Mouse (Mus musculus) kidney, adult 2 months (tissue): Measurements from ENCODE around the gene Psmd12. TPM values are rescaled to one million over a fixed set of nuclear protein-coding genes. Genes with fewer than 3 reads are reported as not detected.

ENCODE experiments used
- DNase-seq: peaks from one replicate; pipeline ENCODE4 v3.0.0; 2021
- H3K27ac ChIP-seq: fragments of 200-500 bp; 2 replicates; pipeline ENCODE4 v1.5.1; 2012; ENCODE audit warnings: low read depth, low read length, control low read depth, inconsistent platforms; ENCODE audit not compliant: insufficient read depth
- H3K27me3 ChIP-seq: fragments of 200-500 bp; replicated peaks from 2 replicates; pipeline ENCODE4 v1.6.1; 2012; ENCODE audit warnings: mild to moderate bottlenecking, moderate library complexity, low read length, inconsistent platforms; ENCODE audit not compliant: control insufficient read depth, insufficient read depth
- H3K36me3 ChIP-seq: fragments of 200-500 bp; 2 replicates; pipeline ENCODE4 v1.6.1; 2012; ENCODE audit warnings: mild to moderate bottlenecking, moderate library complexity, low read length, inconsistent platforms; ENCODE audit not compliant: control insufficient read depth, insufficient read depth
- H3K4me1 ChIP-seq: fragments of 200-500 bp; 2 replicates; pipeline ENCODE4 v1.6.1; 2011; ENCODE audit warnings: low read length; ENCODE audit not compliant: control insufficient read depth, insufficient read depth
- H3K4me3 ChIP-seq: fragments of 200-500 bp; 2 replicates; pipeline ENCODE4 v1.5.1; 2011; ENCODE audit warnings: mild to moderate bottlenecking, low read depth, low read length, control low read depth; ENCODE audit not compliant: insufficient read depth
- CTCF ChIP-seq: fragments of 200-500 bp; conservative IDR thresholded peaks from 2 replicates; pipeline ENCODE4 v1.5.1; 2011; ENCODE audit warnings: low read depth, mild to moderate bottlenecking, control low read depth, low read length, moderate library complexity, mixed read lengths; ENCODE audit not compliant: insufficient read depth, insufficient read length
- POLR2A ChIP-seq: fragments of 200-500 bp; IDR thresholded peaks from one replicate; pipeline ENCODE4 v1.6.1; 2011; ENCODE audit warnings: low read depth, low read length, control low read depth
- WGBS: fragments of 180-500 bp; shearing (Covaris S2); methylation state at CpG from one replicate; pipeline ENCODE4 v1.1.7; 2018; 5-methylcytosine and 5-hydroxymethylcytosine counted together
- polyA plus RNA-seq: library from polyadenylated mRNA; depleted of rRNA; stranded (reverse); fragments of >200 nt; gene quantifications from 2 replicates; pipeline ENCODE4 v1.2.3, GENCODE M21; 2012

Psmd12 gene
- polyA plus RNA-seq, 1 experiment = 19.9 TPM

GRCm38 (mm10) chr11:107462478-107462877 is 16.8 kb upstream of the Psmd12 start:
- 92% methylated on average over 3 of the region's 3 CpGs for WGBS
- peak; percentile 49 for TF ChIP-seq CTCF
- TF ChIP-seq POLR2A = no peak

GRCm38 (mm10) chr11:107463251-107463681 is 16.0 kb upstream of the Psmd12 start:
- peak; percentile 79 for DNase-seq
- 41% methylated on average over 12 of the region's 12 CpGs for WGBS
- Histone ChIP-seq H3K27ac (peak overlapping the region; percentile 18), H3K4me1 (peaks cover 23% of the 10 kb centered on the region; the same call in 1 of the 2 replicates), H3K4me3 (no peak overlapping the region), H3K27me3 (no peaks in the 10 kb centered on the region), H3K36me3 (no peaks in the 10 kb centered on the region)
- TF ChIP-seq CTCF (no peak), POLR2A (no peak)

More at GRCm38 (mm10) chr11:107462478-107462877, 16.8 kb upstream of the Psmd12 start:
- no peak overlapping the region for H3K4me3 ChIP-seq
- DNase-seq = no peak
- no peak overlapping the region for H3K27ac ChIP-seq
- no peaks in the 10 kb centered on the region for H3K36me3 ChIP-seq
- H3K27me3 ChIP-seq = no peaks in the 10 kb centered on the region
- peaks cover 21% of the 10 kb centered on the region; the same call in 1 of the 2 replicates for H3K4me1 ChIP-seq

- H3K4me1 ChIP-seq = peaks cover 21% of the 10 kb centered on the region; the same call in 1 of the 2 replicates
- 52% methylated on average over 6 of the region's 6 CpGs for WGBS
- H3K27ac ChIP-seq = peak overlapping the region; percentile 18; the same call in 1 of the 2 replicates
These were observed 15.1 kb upstream of the Psmd12 start for GRCm38 (mm10) chr11:107464141-107464540.

DNA sequence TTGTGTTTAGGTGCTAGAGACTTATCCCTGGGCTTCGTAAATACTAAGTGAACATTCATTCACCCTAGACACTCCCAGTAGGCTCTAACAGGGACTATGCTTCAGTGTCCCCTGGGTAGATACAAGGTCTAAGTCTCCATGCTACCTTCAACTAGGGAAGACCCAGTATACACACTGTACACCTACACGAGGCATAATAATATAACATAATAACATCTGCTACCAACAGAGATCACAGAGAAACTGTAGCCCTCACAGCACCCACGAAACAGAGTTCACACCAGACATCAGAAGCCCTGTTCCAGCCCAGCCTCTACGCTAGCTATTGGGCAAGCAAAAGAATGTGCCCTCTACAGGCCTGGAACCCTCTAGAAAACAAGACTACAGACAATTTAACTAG is 14.2 kb upstream of the Psmd12 start:
- no peak for DNase-seq
- 80% methylated on average over 4 of the region's 4 CpGs for WGBS
- no peaks in the 10 kb centered on the region for H3K27me3 ChIP-seq
- no peak overlapping the region for H3K27ac ChIP-seq
- H3K4me1 ChIP-seq = peaks cover 21% of the 10 kb centered on the region; the same call in 1 of the 2 replicates
- H3K4me3 ChIP-seq = no peak overlapping the region
- H3K36me3 ChIP-seq = no peaks in the 10 kb centered on the region
- TF ChIP-seq POLR2A = no peak
- TF ChIP-seq CTCF = no peak

More at GRCm38 (mm10) chr11:107464141-107464540, 15.1 kb upstream of the Psmd12 start:
- DNase-seq = peak; percentile 70
- no peaks in the 10 kb centered on the region for H3K36me3 ChIP-seq
- no peaks in the 10 kb centered on the region for H3K27me3 ChIP-seq
- no peak overlapping the region for H3K4me3 ChIP-seq
- TF ChIP-seq CTCF (no peak), POLR2A (no peak)

DNA sequence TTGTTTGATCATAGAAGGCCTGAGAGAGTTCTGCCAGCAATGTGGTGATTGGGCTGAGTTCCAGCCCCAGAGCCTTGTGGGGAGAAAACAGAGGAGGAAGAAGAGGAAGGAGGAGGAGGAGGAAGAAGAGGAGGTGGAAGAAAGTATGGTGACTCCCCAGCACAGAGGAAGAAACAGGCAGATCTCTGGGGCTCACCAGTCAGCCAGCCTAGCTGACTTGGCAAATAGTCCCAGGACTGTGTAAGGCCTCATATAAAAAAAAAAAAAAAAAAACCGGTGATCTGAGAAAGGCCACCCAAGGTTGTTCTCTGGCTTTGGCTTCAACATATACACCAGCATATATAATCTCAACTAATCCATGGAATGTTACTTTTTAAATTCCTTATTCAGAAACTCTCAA is 13.3 kb upstream of the Psmd12 start:
- Histone ChIP-seq H3K27ac (peak overlapping the region; percentile 91), H3K4me3 (no peak overlapping the region), H3K4me1 (peaks cover 21% of the 10 kb centered on the region; the same call in 1 of the 2 replicates), H3K36me3 (no peaks in the 10 kb centered on the region), H3K27me3 (no peaks in the 10 kb centered on the region)
- DNase-seq = no peak
- no peak for TF ChIP-seq POLR2A
- no peak for TF ChIP-seq CTCF
- 33% methylated on average over 1 of the region's 1 CpGs for WGBS

DNA sequence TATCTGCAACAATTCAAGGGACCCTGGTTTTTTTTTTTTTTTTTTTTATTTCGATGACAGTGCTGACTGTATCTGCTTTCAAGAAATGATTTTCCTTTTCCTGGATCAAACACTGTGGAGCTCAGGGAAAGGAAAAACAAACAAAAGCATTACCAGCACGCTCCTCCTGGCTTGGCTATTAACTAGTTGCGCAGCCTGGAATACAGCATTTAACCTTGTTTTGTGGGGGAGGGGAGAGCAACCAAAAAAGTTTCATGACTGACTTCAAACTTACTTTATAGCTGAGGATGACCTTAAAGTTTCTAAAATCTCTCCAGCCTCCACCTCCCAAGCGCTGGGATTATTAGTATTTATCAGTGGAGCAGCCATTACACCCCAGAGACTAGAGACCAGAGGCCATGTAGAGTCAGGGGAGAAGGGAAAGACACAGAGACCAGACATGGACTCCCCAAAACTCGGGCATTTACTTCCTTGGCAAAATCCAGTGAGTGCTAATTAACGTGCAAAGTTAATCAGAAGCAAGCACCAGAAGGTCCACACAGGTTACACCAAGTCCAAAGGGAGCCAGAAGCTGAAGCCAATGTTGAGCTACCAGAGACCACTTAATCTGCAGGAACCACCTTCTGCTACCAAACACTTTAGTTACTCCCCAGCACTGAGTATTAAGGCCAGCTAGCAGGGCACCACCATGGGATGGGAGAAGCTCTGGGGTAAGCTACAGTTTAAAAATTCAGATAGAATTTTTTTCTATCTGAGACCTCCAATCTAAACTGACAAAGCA is 12.5 kb upstream of the Psmd12 start:
- H3K4me3 ChIP-seq = no peak overlapping the region
- no peaks in the 10 kb centered on the region for H3K27me3 ChIP-seq
- 26% methylated on average over 6 of the region's 6 CpGs for WGBS
- DNase-seq = peak; percentile 82
- H3K36me3 ChIP-seq = no peaks in the 10 kb centered on the region
- H3K27ac ChIP-seq = peak overlapping the region; percentile 91
- TF ChIP-seq POLR2A (no peak), CTCF (no peak)
- peaks cover 21% of the 10 kb centered on the region; the same call in 1 of the 2 replicates for H3K4me1 ChIP-seq
